Mouse (Mus musculus): ENCODE results near the gene Itgb4. TPM values are rescaled to one million over a fixed set of nuclear protein-coding genes. Genes with fewer than 3 reads are reported as not detected.

Gene Itgb4
- total and polyA plus RNA-seq, 2 experiments from 2014 or later = 0.93 to 1.1 TPM

- TF ChIP-seq CTCF (IDR thresholded peaks at IDR 0.05; ENCODE audit: low read depth) = no peak
- Histone ChIP-seq H3K4me3 (ENCODE audit: low read depth, low read length) (no peak overlapping the region), H3K4me1 (ENCODE audit: insufficient read depth) (no peaks in the 10 kb centered on the region), H3K36me3 (ENCODE audit: insufficient read depth) (peaks cover 32% of the 10 kb centered on the region), H3K4me2 (ENCODE audit: low read depth) (no peak overlapping the region), H3K9ac (no peak overlapping the region), H3K27me3 (ENCODE audit: insufficient read depth, low read length) (peaks cover 3% of the 10 kb centered on the region), H3K9me3 (ENCODE audit: low read length) (no peaks in the 10 kb centered on the region), H3K27ac (ENCODE audit: low read depth, low read length) (no peak overlapping the region)
- WGBS = 65% methylated on average over 5 of the region's 5 CpGs
- ATAC-seq (no peak), DNase-seq (no peak)
Measured at GRCm38 (mm10) chr11:115968731-115969405, 5.6 kb upstream of the Itgb4 start.

- no peak for DNase-seq
- no peak for ATAC-seq
- no peak overlapping the region for H3K27ac ChIP-seq (ENCODE audit: low read depth, low read length)
- peaks cover 12% of the 10 kb centered on the region for H3K27me3 ChIP-seq (ENCODE audit: insufficient read depth, low read length)
- H3K4me1 ChIP-seq (ENCODE audit: insufficient read depth) = 0 out of 2 replicates have a peak, but pooled peaks cover 4% of the 10 kb centered on the region
- H3K4me2 ChIP-seq (ENCODE audit: low read depth) = no peak overlapping the region
- H3K4me3 ChIP-seq (ENCODE audit: low read depth, low read length) = no peak overlapping the region
- H3K9me3 ChIP-seq (ENCODE audit: low read length) = no peaks in the 10 kb centered on the region
- TF ChIP-seq CTCF (IDR thresholded peaks at IDR 0.05; ENCODE audit: low read depth) = no peak
- WGBS = 73% methylated on average over 15 of the region's 15 CpGs
- peaks cover 20% of the 10 kb centered on the region for H3K36me3 ChIP-seq (ENCODE audit: insufficient read depth)
- no peak overlapping the region for H3K9ac ChIP-seq
Measured at GRCm38 (mm10) chr11:115970006-115970673, 4.4 kb upstream of the Itgb4 start.

GRCm38 (mm10) chr11:115971016-115971415, 3.5 kb upstream of the Itgb4 start:
- Histone ChIP-seq H3K4me3 (ENCODE audit: low read depth, low read length) (no peak overlapping the region), H3K4me1 (ENCODE audit: insufficient read depth) (0 out of 2 replicates have a peak, but pooled peaks cover 4% of the 10 kb centered on the region), H3K27me3 (ENCODE audit: insufficient read depth, low read length) (peaks cover 15% of the 10 kb centered on the region), H3K9ac (no peak overlapping the region), H3K9me3 (ENCODE audit: low read length) (no peaks in the 10 kb centered on the region), H3K36me3 (ENCODE audit: insufficient read depth) (peaks cover 11% of the 10 kb centered on the region), H3K27ac (ENCODE audit: low read depth, low read length) (no peak overlapping the region), H3K4me2 (ENCODE audit: low read depth) (no peak overlapping the region)
- ATAC-seq (no peak), DNase-seq (no peak)
- TF ChIP-seq CTCF (IDR thresholded peaks at IDR 0.05; ENCODE audit: low read depth) = no peak
- WGBS = 72% methylated on average over 6 of the region's 6 CpGs

- 0 out of 2 replicates have a peak, but pooled peaks cover 4% of the 10 kb centered on the region for H3K4me1 ChIP-seq (ENCODE audit: insufficient read depth)
- H3K9me3 ChIP-seq (ENCODE audit: low read length) = no peaks in the 10 kb centered on the region
- peak overlapping the region; percentile 66 for H3K4me2 ChIP-seq (ENCODE audit: low read depth)
- H3K27ac ChIP-seq (ENCODE audit: low read depth, low read length) = no peak overlapping the region
- DNase-seq (peak; percentile 25), ATAC-seq (no peak)
- peaks cover 15% of the 10 kb centered on the region for H3K27me3 ChIP-seq (ENCODE audit: insufficient read depth, low read length)
- WGBS = 3% methylated on average over 18 of the region's 18 CpGs
- H3K9ac ChIP-seq = 0 out of 2 replicates have a peak overlapping the region, but pooled peaks have one; percentile 28
- TF ChIP-seq CTCF (IDR thresholded peaks at IDR 0.05; ENCODE audit: low read depth) = no peak
- H3K36me3 ChIP-seq (ENCODE audit: insufficient read depth) = no peaks in the 10 kb centered on the region
- peak overlapping the region; percentile 34 for H3K4me3 ChIP-seq (ENCODE audit: low read depth, low read length)
Measured at GRCm38 (mm10) chr11:115975083-115975420, 543 bp downstream of the Itgb4 start.

- no peak overlapping the region for H3K9ac ChIP-seq
- TF ChIP-seq CTCF (IDR thresholded peaks at IDR 0.05; ENCODE audit: low read depth) = no peak
- H3K27me3 ChIP-seq (ENCODE audit: insufficient read depth, low read length) = peaks cover 15% of the 10 kb centered on the region
- H3K27ac ChIP-seq (ENCODE audit: low read depth, low read length) = no peak overlapping the region
- H3K4me2 ChIP-seq (ENCODE audit: low read depth) = 0 out of 2 replicates have a peak overlapping the region, but pooled peaks have one; percentile 66
- DNase-seq (no peak), ATAC-seq (no peak)
- H3K36me3 ChIP-seq (ENCODE audit: insufficient read depth) = no peaks in the 10 kb centered on the region
- no peak overlapping the region for H3K4me3 ChIP-seq (ENCODE audit: low read depth, low read length)
- 26% methylated on average over 12 of the region's 12 CpGs for WGBS
- no peaks in the 10 kb centered on the region for H3K9me3 ChIP-seq (ENCODE audit: low read length)
- H3K4me1 ChIP-seq (ENCODE audit: insufficient read depth) = 0 out of 2 replicates have a peak, but pooled peaks cover 4% of the 10 kb centered on the region
Measured at GRCm38 (mm10) chr11:115975544-115975943, 1.0 kb downstream of the Itgb4 start.

- H3K4me1 ChIP-seq (ENCODE audit: insufficient read depth) = no peaks in the 10 kb centered on the region
- H3K36me3 ChIP-seq (ENCODE audit: insufficient read depth) = no peaks in the 10 kb centered on the region
- H3K27ac ChIP-seq (ENCODE audit: low read depth, low read length) = no peak overlapping the region
- DNase-seq (no peak), ATAC-seq (no peak)
- 85% methylated on average over 15 of the region's 15 CpGs for WGBS
- H3K4me2 ChIP-seq (ENCODE audit: low read depth) = no peak overlapping the region
- H3K9me3 ChIP-seq (ENCODE audit: low read length) = no peaks in the 10 kb centered on the region
- no peak overlapping the region for H3K4me3 ChIP-seq (ENCODE audit: low read depth, low read length)
- no peak overlapping the region for H3K9ac ChIP-seq
- no peak for TF ChIP-seq CTCF (IDR thresholded peaks at IDR 0.05; ENCODE audit: low read depth)
- H3K27me3 ChIP-seq (ENCODE audit: insufficient read depth, low read length) = no peaks in the 10 kb centered on the region
Measured at GRCm38 (mm10) chr11:115982472-115982871, 8.0 kb downstream of the Itgb4 start.

GRCm38 (mm10) chr11:115983291-115983690, 8.8 kb downstream of the Itgb4 start:
- WGBS = 80% methylated on average over 8 of the region's 8 CpGs
- TF ChIP-seq CTCF (IDR thresholded peaks at IDR 0.05; ENCODE audit: low read depth) = no peak
- H3K27me3 ChIP-seq (ENCODE audit: insufficient read depth, low read length) = no peaks in the 10 kb centered on the region
- H3K36me3 ChIP-seq (ENCODE audit: insufficient read depth) = no peaks in the 10 kb centered on the region
- DNase-seq = no peak
- ATAC-seq = no peak
- H3K27ac ChIP-seq (ENCODE audit: low read depth, low read length) = no peak overlapping the region
- no peaks in the 10 kb centered on the region for H3K4me1 ChIP-seq (ENCODE audit: insufficient read depth)
- no peak overlapping the region for H3K9ac ChIP-seq
- H3K4me3 ChIP-seq (ENCODE audit: low read depth, low read length) = no peak overlapping the region
- H3K9me3 ChIP-seq (ENCODE audit: low read length) = no peaks in the 10 kb centered on the region
- no peak overlapping the region for H3K4me2 ChIP-seq (ENCODE audit: low read depth)

All from forebrain, postnatal 0 days (tissue).